Mouse (Mus musculus) heart, postnatal 0 days (tissue): ENCODE measurements at regions not wholly inside any gene's neighbourhood (a gene's known extent, or its start where the extent isn't known, plus 50 kb on each side); places are given as distances from the start of the nearest gene placed in this dataset.

Experiments used
- CTCF ChIP-seq: IDR thresholded peaks from 2 replicates; pipeline ENCODE4 v1.5.1; 2016; ENCODE audit warnings: antibody characterized with exemption, control low read depth, low read depth
- EP300 ChIP-seq: IDR thresholded peaks from 2 replicates; pipeline ENCODE4 v1.6.1; 2016; ENCODE audit warnings: antibody characterized with exemption, low read depth

DNA sequence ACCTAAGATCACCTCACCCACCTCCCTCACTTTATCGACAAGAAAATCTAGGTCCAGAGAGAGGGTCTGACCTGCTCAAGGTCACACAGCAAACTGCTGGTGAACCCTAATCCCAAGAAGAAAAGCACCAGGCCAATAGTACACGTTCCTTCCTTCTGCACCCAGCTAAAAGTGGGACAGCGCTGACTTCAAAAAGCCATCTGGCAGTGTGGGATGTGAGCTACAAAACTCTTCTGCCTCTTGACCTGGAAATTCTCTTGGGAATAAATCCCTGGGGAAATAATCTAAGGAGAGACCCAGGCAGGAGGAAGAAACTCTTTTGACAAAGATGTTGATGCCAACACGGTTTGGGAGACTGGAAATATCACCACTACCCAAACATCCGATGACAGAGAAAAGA lies 175.4 kb downstream of the Cct6b start:
- TF ChIP-seq CTCF (no peak), EP300 (no peak)
